Mouse (Mus musculus) kidney, adult 2 months (tissue): ENCODE results near the gene Pds5b. TPM values are rescaled to one million over a fixed set of nuclear protein-coding genes. Genes with fewer than 3 reads are reported as not detected.
"Not testable (repeated sequence)": the region's sequence is repeated elsewhere in the genome, so short reads cannot be mapped to it uniquely, and the experiment has no call there.

ENCODE experiments used
- DNase-seq: peaks from one replicate; pipeline ENCODE4 v3.0.0; 2021
- H3K27ac ChIP-seq: fragments of 200-500 bp; 2 replicates; pipeline ENCODE4 v1.5.1; 2012; ENCODE audit warnings: low read depth, low read length, control low read depth, inconsistent platforms; ENCODE audit not compliant: insufficient read depth
- H3K27me3 ChIP-seq: fragments of 200-500 bp; replicated peaks from 2 replicates; pipeline ENCODE4 v1.6.1; 2012; ENCODE audit warnings: mild to moderate bottlenecking, moderate library complexity, low read length, inconsistent platforms; ENCODE audit not compliant: control insufficient read depth, insufficient read depth
- H3K36me3 ChIP-seq: fragments of 200-500 bp; 2 replicates; pipeline ENCODE4 v1.6.1; 2012; ENCODE audit warnings: mild to moderate bottlenecking, moderate library complexity, low read length, inconsistent platforms; ENCODE audit not compliant: control insufficient read depth, insufficient read depth
- H3K4me1 ChIP-seq: fragments of 200-500 bp; 2 replicates; pipeline ENCODE4 v1.6.1; 2011; ENCODE audit warnings: low read length; ENCODE audit not compliant: control insufficient read depth, insufficient read depth
- H3K4me3 ChIP-seq: fragments of 200-500 bp; 2 replicates; pipeline ENCODE4 v1.5.1; 2011; ENCODE audit warnings: mild to moderate bottlenecking, low read depth, low read length, control low read depth; ENCODE audit not compliant: insufficient read depth
- CTCF ChIP-seq: fragments of 200-500 bp; conservative IDR thresholded peaks from 2 replicates; pipeline ENCODE4 v1.5.1; 2011; ENCODE audit warnings: low read depth, mild to moderate bottlenecking, control low read depth, low read length, moderate library complexity, mixed read lengths; ENCODE audit not compliant: insufficient read depth, insufficient read length
- POLR2A ChIP-seq: fragments of 200-500 bp; IDR thresholded peaks from one replicate; pipeline ENCODE4 v1.6.1; 2011; ENCODE audit warnings: low read depth, low read length, control low read depth
- WGBS: fragments of 180-500 bp; shearing (Covaris S2); methylation state at CpG from one replicate; pipeline ENCODE4 v1.1.7; 2018; 5-methylcytosine and 5-hydroxymethylcytosine counted together
- polyA plus RNA-seq: library from polyadenylated mRNA; depleted of rRNA; stranded (reverse); fragments of >200 nt; gene quantifications from 2 replicates; pipeline ENCODE4 v1.2.3, GENCODE M21; 2012

The Pds5b gene
- polyA plus RNA-seq, 1 experiment = 5.0 TPM

DNA sequence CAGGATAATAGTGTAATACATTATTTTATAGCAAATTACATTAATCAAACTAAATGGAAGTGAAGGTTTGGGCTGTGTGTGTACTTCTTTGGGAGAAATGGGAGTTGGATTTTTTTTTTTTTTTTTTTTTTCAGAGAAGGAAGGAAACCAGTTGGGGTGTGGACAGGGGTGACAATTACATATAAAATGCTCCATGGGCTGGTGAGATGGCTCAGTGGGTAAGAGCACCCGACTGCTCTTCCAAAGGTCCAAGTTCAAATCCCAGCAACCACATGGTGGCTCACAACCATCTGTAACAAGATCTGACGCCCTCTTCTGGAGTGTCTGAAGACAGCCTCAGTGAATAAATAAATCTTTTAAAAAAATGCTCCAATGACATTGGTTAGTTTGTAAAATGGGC is 21.0 kb upstream of the Pds5b start:
- Histone ChIP-seq H3K27ac (no peak overlapping the region), H3K4me1 (peaks cover 3% of the 10 kb centered on the region; the same call in 1 of the 2 replicates), H3K27me3 (no peaks in the 10 kb centered on the region), H3K36me3 (peaks cover 3% of the 10 kb centered on the region), H3K4me3 (no peak overlapping the region)
- TF ChIP-seq POLR2A (no peak), CTCF (no peak)
- WGBS = 78% methylated on average over 2 of the region's 2 CpGs
- DNase-seq = no peak

DNA sequence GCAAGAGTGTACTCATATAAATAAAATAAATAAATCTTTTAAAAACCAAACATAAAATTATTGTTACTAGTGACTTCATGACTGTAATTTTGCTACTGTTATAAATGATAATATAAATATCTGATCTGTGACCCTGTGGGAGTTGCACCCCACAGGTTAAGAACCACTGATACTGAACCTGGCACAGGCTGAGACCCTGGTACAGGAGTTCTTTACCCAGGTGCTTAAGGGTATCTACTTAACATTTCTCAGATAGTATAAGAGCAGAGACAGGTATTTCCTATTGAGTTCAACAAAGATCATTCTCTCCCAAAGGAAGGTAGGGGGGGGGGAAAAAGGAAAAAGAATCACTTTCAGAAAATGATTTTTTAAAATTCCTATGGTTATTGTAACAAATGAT is 19.0 kb upstream of the Pds5b start:
- Histone ChIP-seq H3K4me1 (peaks cover 3% of the 10 kb centered on the region; the same call in 1 of the 2 replicates), H3K36me3 (no peaks in the 10 kb centered on the region), H3K27me3 (no peaks in the 10 kb centered on the region), H3K27ac (no peak overlapping the region), H3K4me3 (no peak overlapping the region)
- no peak for TF ChIP-seq POLR2A
- TF ChIP-seq CTCF = no peak
- DNase-seq = no peak

DNA sequence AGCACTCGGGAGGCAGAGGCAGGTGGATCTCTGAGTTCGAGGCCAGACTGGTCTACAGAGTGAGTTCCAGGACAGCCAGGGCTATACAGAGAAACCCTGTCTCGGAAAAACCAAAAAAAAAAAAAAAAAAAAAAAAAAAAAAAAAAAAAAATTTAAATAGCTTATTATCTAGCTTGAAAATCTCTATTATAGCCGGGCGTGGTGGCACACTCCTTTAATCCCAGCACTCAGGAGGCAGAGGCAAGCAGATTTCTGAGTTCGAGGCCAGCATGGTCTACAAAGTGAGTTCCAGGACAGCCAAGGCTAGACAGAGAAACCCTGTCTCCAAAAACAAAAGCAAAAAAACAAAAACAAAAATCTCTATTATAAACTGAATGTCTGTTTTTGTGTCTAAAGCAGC is 14.1 kb upstream of the Pds5b start:
- WGBS = 83% methylated on average over 6 of the region's 6 CpGs
- not testable (repeated sequence) for H3K36me3 ChIP-seq, H3K4me3 ChIP-seq, H3K4me1 ChIP-seq, H3K27me3 ChIP-seq, DNase-seq, H3K27ac ChIP-seq

DNA sequence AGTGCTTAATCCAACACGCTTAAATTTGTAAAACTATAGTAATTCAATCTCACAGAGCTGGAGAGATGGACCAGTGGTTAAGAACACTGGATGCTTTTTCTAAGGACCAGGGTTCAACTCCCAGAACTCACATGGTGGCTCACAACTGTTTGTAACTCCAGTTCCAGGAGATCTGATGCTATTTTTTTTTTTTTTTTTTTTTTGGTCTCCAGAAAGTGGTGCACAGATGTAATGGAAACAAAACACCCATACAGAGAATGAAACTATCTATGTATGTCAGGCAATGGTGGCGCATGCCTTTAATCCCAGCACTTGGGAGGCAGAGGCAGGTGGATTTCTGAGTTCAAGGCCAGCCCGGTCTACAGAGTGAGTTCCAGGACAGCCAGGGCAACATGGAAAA is 13.2 kb upstream of the Pds5b start:
- H3K27ac ChIP-seq, H3K4me3 ChIP-seq, H3K27me3 ChIP-seq, H3K4me1 ChIP-seq, DNase-seq, H3K36me3 ChIP-seq: not testable (repeated sequence)
- 93% methylated on average over 3 of the region's 3 CpGs for WGBS

DNA sequence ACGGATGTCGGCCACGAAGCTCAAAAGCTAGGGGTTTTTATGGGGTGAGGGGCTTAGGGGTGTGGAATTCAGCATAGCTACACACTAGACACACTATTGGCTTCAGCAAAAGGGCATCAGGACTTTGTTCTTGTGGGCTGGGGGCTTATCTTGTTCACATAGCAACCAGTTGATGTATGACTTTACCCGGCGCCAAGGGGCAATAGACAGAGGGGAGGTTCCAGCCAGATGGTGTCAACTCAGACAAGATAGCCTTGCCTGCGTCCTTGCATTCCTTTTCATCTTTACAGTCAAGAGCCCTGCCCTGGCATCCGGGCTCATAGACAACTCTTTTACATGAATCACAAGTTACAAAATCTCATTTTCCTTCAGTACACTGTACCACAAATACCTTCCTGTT is 9.6 kb upstream of the Pds5b start:
- 79% methylated on average over 7 of the region's 7 CpGs for WGBS
- DNase-seq, H3K4me3 ChIP-seq, H3K36me3 ChIP-seq, H3K27me3 ChIP-seq, H3K4me1 ChIP-seq, H3K27ac ChIP-seq: not testable (repeated sequence)

DNA sequence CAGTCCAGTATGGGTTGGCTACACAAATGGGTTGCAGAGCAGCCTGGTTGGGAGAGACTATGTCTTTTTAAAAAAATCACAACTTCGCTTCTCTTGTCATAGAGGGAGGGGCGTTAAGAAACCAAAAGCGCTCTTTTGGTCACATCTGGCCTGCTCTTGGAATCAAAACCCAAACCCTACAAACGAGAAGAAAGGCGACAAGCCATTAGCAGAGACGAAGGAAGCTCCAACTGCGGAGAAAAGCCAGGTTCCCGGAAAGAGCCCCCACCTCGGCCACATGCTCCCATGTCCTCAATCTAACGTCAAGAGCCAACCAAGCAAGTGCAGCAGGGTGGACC is 8.8 kb upstream of the Pds5b start:
- Histone ChIP-seq H3K36me3 (peaks cover 5% of the 10 kb centered on the region; the same call in 1 of the 2 replicates), H3K4me3 (peak overlapping the region; percentile 86), H3K27ac (peak overlapping the region; percentile 83), H3K4me1 (no peaks in the 10 kb centered on the region; the same call in 1 of the 2 replicates), H3K27me3 (no peaks in the 10 kb centered on the region)
- under 1% methylated on average over 10 of the region's 10 CpGs for WGBS
- TF ChIP-seq CTCF (no peak), POLR2A (no peak)
- DNase-seq = no peak

DNA sequence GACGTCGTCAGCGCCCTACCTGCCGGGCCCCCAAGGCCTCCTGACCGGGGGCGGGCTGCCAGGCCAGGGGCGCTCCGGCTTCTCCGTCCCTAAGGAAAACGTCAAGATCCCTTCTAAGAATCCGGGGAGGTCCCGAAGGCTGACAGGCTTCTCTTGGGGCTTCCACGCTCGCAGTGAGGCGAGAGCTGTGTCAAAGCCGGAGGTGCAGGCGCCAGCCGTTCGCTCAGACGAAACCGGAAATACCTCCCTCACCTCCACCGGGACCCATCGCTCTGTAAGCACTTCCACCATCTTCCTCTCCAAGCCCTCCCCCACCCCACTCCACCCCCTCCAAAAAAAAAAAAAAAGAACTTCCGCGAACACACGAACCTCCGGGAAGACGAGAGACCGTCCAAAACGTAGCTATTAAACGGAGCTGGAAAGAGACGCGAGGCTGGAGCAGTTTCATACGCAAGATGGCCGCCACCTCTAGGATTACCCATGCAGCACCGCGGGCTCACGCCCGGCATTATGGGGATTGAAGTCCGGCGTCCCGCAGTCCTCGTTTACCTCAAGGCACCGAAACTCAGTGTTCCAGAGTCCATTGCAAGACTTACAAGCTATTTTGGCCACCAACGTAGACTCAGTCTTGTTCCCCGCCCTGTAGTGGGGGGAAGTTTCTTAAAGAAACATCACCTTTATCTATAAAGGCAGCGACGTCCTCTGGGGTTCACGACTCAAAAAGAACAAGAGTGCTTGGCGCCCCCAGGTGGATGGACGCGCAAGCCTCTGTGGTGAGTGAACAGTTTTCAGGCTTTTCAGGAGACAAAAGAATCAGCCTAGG is 8.2 kb upstream of the Pds5b start:
- TF ChIP-seq CTCF (peak; percentile 90), POLR2A (no peak)
- Histone ChIP-seq H3K36me3 (peaks cover 5% of the 10 kb centered on the region; the same call in 1 of the 2 replicates), H3K4me1 (no peaks in the 10 kb centered on the region; the same call in 1 of the 2 replicates), H3K27me3 (no peaks in the 10 kb centered on the region), H3K4me3 (peak overlapping the region; percentile 86), H3K27ac (peak overlapping the region; percentile 83)
- peak; percentile 99 for DNase-seq
- WGBS = under 1% methylated on average over 52 of the region's 52 CpGs

DNA sequence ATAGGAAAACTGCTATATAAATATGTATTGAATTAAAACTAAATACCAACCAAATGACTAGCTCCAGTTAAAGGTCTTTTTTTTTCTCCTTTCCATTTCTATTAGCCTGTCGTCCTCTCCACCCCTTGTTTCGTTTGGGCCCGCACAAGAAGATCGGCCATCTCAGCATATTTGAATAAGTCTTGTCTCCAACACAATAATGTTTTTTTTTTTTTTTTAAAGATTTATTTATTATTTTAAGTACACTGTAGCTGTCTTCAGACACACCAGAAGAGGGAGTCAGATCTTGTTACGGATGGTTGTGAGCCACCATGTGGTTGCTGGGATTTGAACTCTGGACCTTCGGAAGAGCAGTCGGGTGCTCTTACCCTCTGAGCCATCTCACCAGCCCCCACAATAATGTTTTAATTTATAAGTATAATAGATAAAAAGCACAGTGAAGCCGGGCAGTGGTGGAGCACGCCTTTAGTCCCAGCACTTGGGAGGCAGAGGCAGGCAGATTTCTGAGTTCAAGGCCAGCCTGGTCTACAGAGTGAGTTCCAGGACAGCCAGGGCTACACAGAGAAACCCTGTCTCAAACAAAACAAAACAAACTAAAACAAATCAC is 7.3 kb upstream of the Pds5b start, which contains the start of gene N4bp2l2:
Gene N4bp2l2 (minus strand): TSS at position 51 of the 607 bp plus-strand sequence.
- peak within 1 kb of the TSS; percentile 83 for H3K27ac ChIP-seq
- not testable (repeated sequence) for H3K27me3 ChIP-seq, H3K4me1 ChIP-seq, DNase-seq, H3K36me3 ChIP-seq
- 89% methylated on average over 9 of the region's 9 CpGs for WGBS
- peak within 1 kb of the TSS; percentile 86 for H3K4me3 ChIP-seq
